22 mouse cellular contexts compared by ENCODE assay signal in genomic region chr8:12804909-12805308, GRCm38 (mm10). TPM values are rescaled to one million over a fixed set of nuclear protein-coding genes. Genes with fewer than 3 reads are reported as not detected.
DNase-seq lines count a peak whose midpoint lies in the region; ATAC-seq lines count a peak whose summit lies in the region.
"Had no signal": no experiment of that assay in that cellular context is flagged by ENCODE, and none has a peak within 500 bp of the region (broad histone marks: within the 10 kb centered on the region; RNA-seq: fewer than 3 reads in every experiment).

No protein-coding gene starts in this region.

- H3K36me3 ChIP-seq in forebrain, embryonic 10.5 days (replicated peaks), result peaks cover 8% of the 10 kb centered on the region; the same call in 1 of the 2 replicates
- no peaks in the 10 kb centered on the region for H3K36me3 ChIP-seq in forebrain, embryonic 16.5 days (ENCODE audit: control insufficient read depth, insufficient read depth)
- 0 out of 2 replicates have a peak, but pooled peaks cover 2% of the 10 kb centered on the region for H3K36me3 ChIP-seq in midbrain, embryonic 10.5 days
- no peaks in the 10 kb centered on the region for H3K36me3 ChIP-seq in midbrain, embryonic 15.5 days (replicated peaks)
- H3K36me3 ChIP-seq in kidney, embryonic 14.5 days (ENCODE audit: control insufficient read depth, insufficient read depth, low read length), result 0 out of 2 replicates have a peak, but pooled peaks cover 3% of the 10 kb centered on the region
- H3K36me3 ChIP-seq in embryonic facial prominence, embryonic 10.5 days (replicated peaks), result peaks cover 4% of the 10 kb centered on the region; the same call in 1 of the 2 replicates
- H3K36me3 ChIP-seq: hindbrain, embryonic 15.5 days; liver, embryonic 13.5 days; lung, embryonic 15.5 days; neural tube, embryonic 12.5 days had no signal

- H3K4me3 ChIP-seq in forebrain, embryonic 10.5 days, result no peak overlapping the region
- H3K4me3 ChIP-seq in forebrain, embryonic 16.5 days (replicated peaks; ENCODE audit: low read length), result no peak overlapping the region
- H3K4me3 ChIP-seq in midbrain, embryonic 10.5 days, result no peak overlapping the region
- no peak overlapping the region for H3K4me3 ChIP-seq in midbrain, embryonic 15.5 days
- no peak overlapping the region for H3K4me3 ChIP-seq in kidney, embryonic 14.5 days (ENCODE audit: low read length)
- H3K4me3 ChIP-seq in embryonic facial prominence, embryonic 10.5 days, result no peak overlapping the region
- H3K4me3 ChIP-seq: embryonic facial prominence, embryonic 13.5 days; hindbrain, embryonic 15.5 days; liver, embryonic 13.5 days; lung, embryonic 15.5 days; megakaryocyte, embryonic 14.5 days; neural tube, embryonic 12.5 days; stomach, embryonic 15.5 days had no signal

- no peak overlapping the region for H3K4me2 ChIP-seq in forebrain, embryonic 16.5 days (ENCODE audit: low read length)
- H3K4me2 ChIP-seq in midbrain, embryonic 15.5 days, result no peak overlapping the region
- H3K4me2 ChIP-seq in kidney, embryonic 14.5 days (replicated peaks; ENCODE audit: low read depth, low read length), result no peak overlapping the region
- H3K4me2 ChIP-seq: embryonic facial prominence, embryonic 13.5 days; hindbrain, embryonic 15.5 days; liver, embryonic 13.5 days; lung, embryonic 15.5 days; neural tube, embryonic 12.5 days; stomach, embryonic 15.5 days had no signal

- WGBS in forebrain, embryonic 10.5 days, result 88% methylated on average over 5 of the region's 5 CpGs
- 87% methylated on average over 5 of the region's 5 CpGs for WGBS in forebrain, embryonic 16.5 days
- WGBS in midbrain, embryonic 10.5 days, result 88% methylated on average over 5 of the region's 5 CpGs
- WGBS in midbrain, embryonic 15.5 days, result 70% methylated on average over 5 of the region's 5 CpGs
- WGBS in kidney, embryonic 14.5 days, result 61% methylated on average over 5 of the region's 5 CpGs
- 82% methylated on average over 5 of the region's 5 CpGs for WGBS in embryonic facial prominence, embryonic 10.5 days

- no peak overlapping the region for H3K9ac ChIP-seq in forebrain, embryonic 16.5 days (replicated peaks; ENCODE audit: low read depth, low read length)
- no peak overlapping the region for H3K9ac ChIP-seq in midbrain, embryonic 15.5 days
- H3K9ac ChIP-seq in kidney, embryonic 14.5 days (ENCODE audit: low read depth, low read length), result peak overlapping the region; percentile 7; the same call in 1 of the 2 replicates
- H3K9ac ChIP-seq: embryonic facial prominence, embryonic 13.5 days; hindbrain, embryonic 15.5 days; liver, embryonic 13.5 days; lung, embryonic 15.5 days; neural tube, embryonic 12.5 days; stomach, embryonic 15.5 days had no signal

- DNase-seq in forebrain, embryonic 10.5 days (ENCODE audit: extremely low spot score, low spot score), result no peak
- DNase-seq in midbrain, embryonic 10.5 days (ENCODE audit: low spot score), result no peak
- DNase-seq in heart, adult 11 months, result no peak
- no peak for DNase-seq in embryonic facial prominence, embryonic 10.5 days (ENCODE audit: low spot score)
- DNase-seq in left cerebral cortex, adult 18-20 months (ENCODE audit: low spot score in 2 of 2), result no peak
- DNase-seq: adrenal gland, postnatal 10 days; cerebellum, adult 8-10 months; gastrocnemius, postnatal 10 days; layer of hippocampus, postnatal 36 days; left cerebral cortex, postnatal 4 days; liver, embryonic 13.5 days; right cerebral cortex, postnatal 14 days; thymus, adult 2 months had no signal

- H3K9me3 ChIP-seq in forebrain, embryonic 10.5 days, result no peaks in the 10 kb centered on the region
- H3K9me3 ChIP-seq in forebrain, embryonic 16.5 days (ENCODE audit: control insufficient read depth, low read length), result no peaks in the 10 kb centered on the region
- no peaks in the 10 kb centered on the region for H3K9me3 ChIP-seq in midbrain, embryonic 10.5 days (replicated peaks)
- H3K9me3 ChIP-seq in midbrain, embryonic 15.5 days, result no peaks in the 10 kb centered on the region
- H3K9me3 ChIP-seq in kidney, embryonic 14.5 days (ENCODE audit: control insufficient read depth, low read length), result no peaks in the 10 kb centered on the region
- no peaks in the 10 kb centered on the region for H3K9me3 ChIP-seq in embryonic facial prominence, embryonic 10.5 days
- H3K9me3 ChIP-seq: embryonic facial prominence, embryonic 13.5 days; hindbrain, embryonic 15.5 days; liver, embryonic 13.5 days; lung, embryonic 15.5 days; megakaryocyte, embryonic 14.5 days; neural tube, embryonic 12.5 days; stomach, embryonic 15.5 days had no signal

- no peak for ATAC-seq in forebrain, embryonic 16.5 days
- ATAC-seq in midbrain, embryonic 15.5 days (replicated peaks), result no peak
- no peak; the same call in 1 of the 2 replicates for ATAC-seq in kidney, embryonic 14.5 days (ENCODE audit: low FRiP score, low TSS enrichment)

- peaks cover 43% of the 10 kb centered on the region for H3K4me1 ChIP-seq in forebrain, embryonic 10.5 days
- H3K4me1 ChIP-seq in forebrain, embryonic 16.5 days (replicated peaks; ENCODE audit: control insufficient read depth, insufficient read depth, low read length), result 0 out of 2 replicates have a peak, but pooled peaks cover 7% of the 10 kb centered on the region
- H3K4me1 ChIP-seq in midbrain, embryonic 10.5 days, result peaks cover 41% of the 10 kb centered on the region
- peaks cover 19% of the 10 kb centered on the region for H3K4me1 ChIP-seq in midbrain, embryonic 15.5 days
- H3K4me1 ChIP-seq in kidney, embryonic 14.5 days (ENCODE audit: control insufficient read depth, insufficient read depth, low read length), result peaks cover 39% of the 10 kb centered on the region
- peaks cover 32% of the 10 kb centered on the region for H3K4me1 ChIP-seq in embryonic facial prominence, embryonic 10.5 days

- H3K27me3 ChIP-seq in forebrain, embryonic 10.5 days (ENCODE audit: poor library complexity, severe bottlenecking), result no peaks in the 10 kb centered on the region
- H3K27me3 ChIP-seq in forebrain, embryonic 16.5 days (replicated peaks; ENCODE audit: control insufficient read depth, insufficient read depth, low read length), result no peaks in the 10 kb centered on the region
- H3K27me3 ChIP-seq in midbrain, embryonic 10.5 days (ENCODE audit: low read depth, poor library complexity, severe bottlenecking), result no peaks in the 10 kb centered on the region
- no peaks in the 10 kb centered on the region for H3K27me3 ChIP-seq in midbrain, embryonic 15.5 days (replicated peaks)
- no peaks in the 10 kb centered on the region for H3K27me3 ChIP-seq in kidney, embryonic 14.5 days (ENCODE audit: control insufficient read depth, insufficient read depth, low read length)
- no peaks in the 10 kb centered on the region for H3K27me3 ChIP-seq in embryonic facial prominence, embryonic 10.5 days (replicated peaks; ENCODE audit: low read depth, poor library complexity, severe bottlenecking)
- H3K27me3 ChIP-seq: embryonic facial prominence, embryonic 13.5 days; hindbrain, embryonic 15.5 days; lung, embryonic 15.5 days; neural tube, embryonic 12.5 days; stomach, embryonic 15.5 days had no signal

- 0 out of 2 replicates have a peak overlapping the region, but pooled peaks have one; percentile 26 for H3K27ac ChIP-seq in forebrain, embryonic 10.5 days
- H3K27ac ChIP-seq in forebrain, embryonic 16.5 days (ENCODE audit: low read length), result no peak overlapping the region
- 0 out of 2 replicates have a peak overlapping the region, but pooled peaks have one; percentile 34 for H3K27ac ChIP-seq in midbrain, embryonic 10.5 days (replicated peaks)
- no peak overlapping the region for H3K27ac ChIP-seq in midbrain, embryonic 15.5 days
- H3K27ac ChIP-seq in kidney, embryonic 14.5 days (ENCODE audit: low read depth, low read length), result no peak overlapping the region
- no peak overlapping the region for H3K27ac ChIP-seq in embryonic facial prominence, embryonic 10.5 days (replicated peaks)
- H3K27ac ChIP-seq: embryonic facial prominence, embryonic 13.5 days; hindbrain, embryonic 15.5 days; liver, embryonic 13.5 days; lung, embryonic 15.5 days; neural tube, embryonic 12.5 days; stomach, embryonic 15.5 days had no signal

RNA-seq across cellular contexts. Expression of gene Atp11a, which starts 48.1 kb away (rescaled TPM):
- polyA plus RNA-seq in forebrain, embryonic 10.5 days (2016; fragmentation: Nextera tagmentation; extraction: Ambion mirVana), result 9.2 and 9.6 TPM in 2 replicates
- 13.6 and 16.5 TPM in 2 replicates for polyA plus RNA-seq in forebrain, embryonic 16.5 days (2015; fragmentation: Nextera tagmentation; extraction: Ambion mirVana)
- 6.4 and 7.3 TPM in 2 replicates for polyA plus RNA-seq in midbrain, embryonic 10.5 days (2016; fragmentation: Nextera tagmentation; extraction: Ambion mirVana)
- polyA plus RNA-seq in midbrain, embryonic 15.5 days (2015; fragmentation: Nextera tagmentation; extraction: Ambion mirVana), result 14.7 and 17.5 TPM in 2 replicates
- 16.8 and 18.5 TPM in 2 replicates for polyA plus RNA-seq in kidney, embryonic 14.5 days (2014; fragmentation: Nextera tagmentation; extraction: Ambion mirVana)
- 9.8 and 10.2 TPM in 2 replicates for polyA plus RNA-seq in embryonic facial prominence, embryonic 10.5 days (2016; fragmentation: Nextera tagmentation; extraction: Ambion mirVana)
- total RNA-seq in left cerebral cortex, adult 18-20 months (2021), result 10 to 100 TPM; 47.7 to 55.2 TPM

Comparison
In these comparisons a context has a peak if more than half of its experiments do, and no peak if none do; other contexts are left out.
1. H3K27ac ChIP-seq: peak in forebrain, embryonic 10.5 days (single experiment) and midbrain, embryonic 10.5 days (single experiment); none in forebrain, embryonic 16.5 days (single experiment), midbrain, embryonic 15.5 days (single experiment), kidney, embryonic 14.5 days (single experiment) and embryonic facial prominence, embryonic 10.5 days (single experiment).